In genomic region chr14:89402568-89403339, GRCm38 (mm10) we compare ENCODE assay signal across 17 mouse cellular contexts.
DNase-seq lines count a peak whose midpoint lies in the region; ATAC-seq and TF ChIP-seq lines count a peak whose summit lies in the region.
"Had no signal": no experiment of that assay in that cellular context is flagged by ENCODE, and none has a peak within 500 bp of the region (broad histone marks: within the 10 kb centered on the region; RNA-seq: fewer than 3 reads in every experiment).

No protein-coding gene starts in this region.

- no peak for TF ChIP-seq EP300 in lung, postnatal 0 days (IDR thresholded peaks at IDR 0.05)
- TF ChIP-seq EP300 in stomach, postnatal 0 days (optimal IDR thresholded peaks at IDR 0.05) = no peak

- H3K27ac ChIP-seq in lung, postnatal 0 days (ENCODE audit: low read length) = no peak overlapping the region
- no peak overlapping the region for H3K27ac ChIP-seq in hindbrain, embryonic 16.5 days (ENCODE audit: low read depth, low read length)
- no peak overlapping the region for H3K27ac ChIP-seq in stomach, postnatal 0 days (replicated peaks)
- H3K27ac ChIP-seq: kidney, embryonic 15.5 days had no signal

- no peak overlapping the region for H3K9ac ChIP-seq in lung, postnatal 0 days (replicated peaks; ENCODE audit: low read depth)
- H3K9ac ChIP-seq in hindbrain, embryonic 16.5 days (ENCODE audit: low read depth, low read length) = no peak overlapping the region
- no peak overlapping the region for H3K9ac ChIP-seq in stomach, postnatal 0 days (ENCODE audit: low read length)
- H3K9ac ChIP-seq: kidney, embryonic 15.5 days had no signal

- no peak overlapping the region for H3K4me2 ChIP-seq in lung, postnatal 0 days (replicated peaks; ENCODE audit: low read depth, low read length)
- H3K4me2 ChIP-seq in hindbrain, embryonic 16.5 days (ENCODE audit: low read length) = no peak overlapping the region
- no peak overlapping the region for H3K4me2 ChIP-seq in stomach, postnatal 0 days (replicated peaks; ENCODE audit: low read depth)
- H3K4me2 ChIP-seq: heart, embryonic 11.5 days; kidney, embryonic 15.5 days; liver, embryonic 11.5 days had no signal

- intact Hi-C loops in left cerebral cortex, postnatal 36 days (cut with DNase I) = no loop called here

- no peaks in the 10 kb centered on the region for H3K4me1 ChIP-seq in lung, postnatal 0 days (ENCODE audit: insufficient read depth, low read depth, low read length)
- no peaks in the 10 kb centered on the region for H3K4me1 ChIP-seq in hindbrain, embryonic 16.5 days (ENCODE audit: control insufficient read depth, insufficient read depth, low read depth, low read length)
- H3K4me1 ChIP-seq in stomach, postnatal 0 days (replicated peaks; ENCODE audit: control insufficient read depth, insufficient read depth) = no peaks in the 10 kb centered on the region
- H3K4me1 ChIP-seq: kidney, embryonic 15.5 days had no signal

- H3K27me3 ChIP-seq in lung, postnatal 0 days (replicated peaks; ENCODE audit: insufficient read depth, low read length) = no peaks in the 10 kb centered on the region
- no peaks in the 10 kb centered on the region for H3K27me3 ChIP-seq in hindbrain, embryonic 16.5 days (replicated peaks; ENCODE audit: control insufficient read depth, insufficient read depth, low read length)
- no peaks in the 10 kb centered on the region for H3K27me3 ChIP-seq in stomach, postnatal 0 days (ENCODE audit: control insufficient read depth, insufficient read depth, low read length)
- H3K27me3 ChIP-seq: CH12.LX; kidney, embryonic 15.5 days had no signal

- H3K4me3 ChIP-seq in lung, postnatal 0 days (ENCODE audit: low read depth, low read length) = no peak overlapping the region
- H3K4me3 ChIP-seq in hindbrain, embryonic 16.5 days (ENCODE audit: low read length) = no peak overlapping the region
- H3K4me3 ChIP-seq in stomach, postnatal 0 days (ENCODE audit: low read depth, low read length) = no peak overlapping the region
- H3K4me3 ChIP-seq: erythroblast, embryonic 14.5 days; kidney, embryonic 15.5 days; myocyte had no signal

- no peaks in the 10 kb centered on the region for H3K36me3 ChIP-seq in lung, postnatal 0 days (ENCODE audit: insufficient read depth, low read length)
- H3K36me3 ChIP-seq in hindbrain, embryonic 16.5 days (ENCODE audit: control insufficient read depth, insufficient read depth, low read length) = no peaks in the 10 kb centered on the region
- no peaks in the 10 kb centered on the region for H3K36me3 ChIP-seq in stomach, postnatal 0 days (ENCODE audit: control insufficient read depth, insufficient read depth, low read length)
- H3K36me3 ChIP-seq: kidney, embryonic 15.5 days had no signal

- WGBS in lung, postnatal 0 days = 39% methylated on average over 3 of the region's 3 CpGs
- WGBS in hindbrain, embryonic 16.5 days = 47% methylated on average over 3 of the region's 3 CpGs
- 21% methylated on average over 3 of the region's 3 CpGs for WGBS in stomach, postnatal 0 days

- 0 out of 2 replicates have a peak, but pooled peaks have one; percentile 8 for TF ChIP-seq CTCF in lung, postnatal 0 days (IDR thresholded peaks at IDR 0.05)
- TF ChIP-seq CTCF in stomach, postnatal 0 days (IDR thresholded peaks at IDR 0.05; ENCODE audit: low read depth) = peak; percentile 55

- ATAC-seq in frontal cortex, adult (ENCODE audit: low TSS enrichment) = peak; percentile 44
- no peak for ATAC-seq in lung, postnatal 0 days
- ATAC-seq in hindbrain, embryonic 16.5 days = 0 out of 2 replicates have a peak, but pooled peaks have one; percentile 61
- ATAC-seq in stomach, postnatal 0 days (ENCODE audit: low FRiP score, low TSS enrichment) = no peak

- DNase-seq in frontal cortex, postnatal 25 days (ENCODE audit: low spot score in 2 of 2) = no peak
- peak; percentile 35 for DNase-seq in lung, postnatal 0 days (ENCODE audit: low spot score)
- DNase-seq in lung, postnatal 4 days = no peak
- DNase-seq in stomach, postnatal 0 days (ENCODE audit: low spot score) = no peak
- no peak for DNase-seq in thymus, postnatal 0 days (ENCODE audit: low spot score)
- DNase-seq in left cerebral cortex, postnatal 36 days (ENCODE audit: low spot score in 2 of 2) = no peak
- DNase-seq: adrenal gland, postnatal 10 days; gastrocnemius, postnatal 10 days; layer of hippocampus, postnatal 36 days had no signal

- no peaks in the 10 kb centered on the region for H3K9me3 ChIP-seq in lung, postnatal 0 days (ENCODE audit: low read length)
- no peaks in the 10 kb centered on the region for H3K9me3 ChIP-seq in hindbrain, embryonic 16.5 days (ENCODE audit: control insufficient read depth, low read length)
- H3K9me3 ChIP-seq in stomach, postnatal 0 days (ENCODE audit: control insufficient read depth, low read length) = no peaks in the 10 kb centered on the region
- H3K9me3 ChIP-seq: kidney, embryonic 15.5 days had no signal

Comparison
In these comparisons a context has a peak if more than half of its experiments do, and no peak if none do; other contexts are left out.
1. ATAC-seq: peak in frontal cortex, adult (single experiment) and hindbrain, embryonic 16.5 days (single experiment); none in lung, postnatal 0 days (single experiment) and stomach, postnatal 0 days (single experiment).